Mouse (Mus musculus) E14TG2a.4 (cell line): Measurements from ENCODE around the gene Kif14.

Experiments used
- CTCF ChIP-seq: conservative IDR thresholded peaks from 2 replicates; pipeline ENCODE4 v1.5.1; 2014; ENCODE audit warnings: low read length
- NANOG ChIP-seq: IDR thresholded peaks from 2 replicates; pipeline ENCODE4 v1.6.1; 2014; ENCODE audit warnings: borderline replicate concordance, low read length, mixed read lengths
- POU5F1 ChIP-seq: IDR thresholded peaks from 2 replicates; pipeline ENCODE4 v1.6.1; 2014; ENCODE audit warnings: low read length, borderline replicate concordance

DNA sequence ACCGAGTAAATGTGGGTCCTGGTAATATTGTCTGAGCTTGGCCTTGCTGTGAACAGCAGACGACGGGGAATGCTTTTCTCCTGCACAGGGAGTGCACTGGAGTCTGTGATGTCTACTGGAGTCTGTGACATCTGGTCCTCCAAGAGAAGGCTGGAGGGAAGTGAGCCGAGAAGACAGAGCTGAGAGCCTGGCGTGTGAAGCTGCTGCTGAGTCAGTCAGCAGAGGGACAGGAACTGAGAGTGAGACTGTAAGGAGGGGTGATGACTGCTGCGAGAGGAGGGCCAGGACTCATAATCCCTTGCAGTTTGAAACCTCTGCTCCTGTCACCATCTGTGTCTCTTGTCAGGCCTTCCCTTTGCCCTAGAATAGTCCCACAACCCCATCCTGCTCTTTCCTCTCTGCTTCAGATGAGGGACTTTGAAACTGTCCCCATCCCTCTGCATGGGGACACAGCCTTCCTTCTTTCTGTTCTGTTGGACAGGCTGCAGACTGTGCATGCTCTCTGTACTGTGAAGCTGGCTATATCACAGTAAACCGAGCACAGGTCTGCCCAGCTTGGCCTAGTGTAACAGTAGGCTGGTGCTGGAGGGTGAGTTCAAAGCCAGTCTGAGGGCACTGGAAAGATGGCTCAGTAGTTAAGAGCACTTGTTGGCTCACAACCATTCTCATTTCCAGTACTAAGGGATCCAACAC, 35.9 kb upstream of the Kif14 start:
- no peak for TF ChIP-seq CTCF
- no peak for TF ChIP-seq POU5F1
- TF ChIP-seq NANOG: no peak
